Mouse (Mus musculus) hindbrain, embryonic 16.5 days (tissue): ENCODE measurements around the gene AC124108.1. TPM values are rescaled to one million over a fixed set of nuclear protein-coding genes. Genes with fewer than 3 reads are reported as not detected.

ENCODE experiments used
- ATAC-seq: fragments of 200-750 bp; cut with Nextera tagmentation; 2 replicates; pipeline ENCODE4 v1.8.0; 2017; ENCODE audit warnings: moderate TSS enrichment, moderate library complexity
- H3K27ac ChIP-seq: fragments of 300-500 bp; sonication (generic); 2 replicates; pipeline ENCODE4 v1.5.1; 2014; ENCODE audit warnings: low read depth, mild to moderate bottlenecking, control low read depth, low read length, moderate library complexity
- H3K27me3 ChIP-seq: fragments of 300-500 bp; sonication (generic); replicated peaks from 2 replicates; pipeline ENCODE4 v1.6.1; 2014; ENCODE audit warnings: low read length; ENCODE audit not compliant: control insufficient read depth, insufficient read depth
- H3K36me3 ChIP-seq: fragments of 300-500 bp; sonication (generic); 2 replicates; pipeline ENCODE4 v1.6.1; 2014; ENCODE audit warnings: mild to moderate bottlenecking, low read length, moderate library complexity, mixed read lengths; ENCODE audit not compliant: control insufficient read depth, insufficient read depth
- H3K4me1 ChIP-seq: fragments of 300-500 bp; sonication (generic); 2 replicates; pipeline ENCODE4 v1.6.1; 2014; ENCODE audit warnings: low read depth, low read length; ENCODE audit not compliant: control insufficient read depth, insufficient read depth
- H3K4me2 ChIP-seq: fragments of 300-500 bp; sonication (generic); 2 replicates; pipeline ENCODE4 v1.6.1; 2014; ENCODE audit warnings: mild to moderate bottlenecking, low read length, control low read depth, moderate library complexity
- H3K4me3 ChIP-seq: fragments of 300-500 bp; sonication (generic); 2 replicates; pipeline ENCODE4 v1.5.1; 2014; ENCODE audit warnings: mild to moderate bottlenecking, low read length, control low read depth, moderate library complexity
- H3K9ac ChIP-seq: fragments of 300-500 bp; sonication (generic); 2 replicates; pipeline ENCODE4 v1.6.1; 2014; ENCODE audit warnings: low read depth, mild to moderate bottlenecking, control low read depth, low read length, moderate library complexity
- H3K9me3 ChIP-seq: fragments of 300-500 bp; sonication (generic); 2 replicates; pipeline ENCODE4 v1.6.1; 2014; ENCODE audit warnings: mild to moderate bottlenecking, low read length, moderate library complexity; ENCODE audit not compliant: control insufficient read depth
- WGBS: fragments of 180-500 bp; shearing (Covaris S2); extraction: QIAGEN DNeasy Blood & Tissue Kit; methylation state at CpG from one replicate; pipeline ENCODE4 v1.1.7; 2014; 5-methylcytosine and 5-hydroxymethylcytosine counted together
- polyA plus RNA-seq: library from polyadenylated mRNA; unstranded; fragments of >200 nt; fragmentation: Nextera tagmentation; extraction: Ambion mirVana; gene quantifications from 2 replicates; pipeline ENCODE4 v1.2.1, GENCODE M21; 2015

Gene AC124108.1
- polyA plus RNA-seq, 1 experiment from 2014 or later, result 1.8 TPM

DNA sequence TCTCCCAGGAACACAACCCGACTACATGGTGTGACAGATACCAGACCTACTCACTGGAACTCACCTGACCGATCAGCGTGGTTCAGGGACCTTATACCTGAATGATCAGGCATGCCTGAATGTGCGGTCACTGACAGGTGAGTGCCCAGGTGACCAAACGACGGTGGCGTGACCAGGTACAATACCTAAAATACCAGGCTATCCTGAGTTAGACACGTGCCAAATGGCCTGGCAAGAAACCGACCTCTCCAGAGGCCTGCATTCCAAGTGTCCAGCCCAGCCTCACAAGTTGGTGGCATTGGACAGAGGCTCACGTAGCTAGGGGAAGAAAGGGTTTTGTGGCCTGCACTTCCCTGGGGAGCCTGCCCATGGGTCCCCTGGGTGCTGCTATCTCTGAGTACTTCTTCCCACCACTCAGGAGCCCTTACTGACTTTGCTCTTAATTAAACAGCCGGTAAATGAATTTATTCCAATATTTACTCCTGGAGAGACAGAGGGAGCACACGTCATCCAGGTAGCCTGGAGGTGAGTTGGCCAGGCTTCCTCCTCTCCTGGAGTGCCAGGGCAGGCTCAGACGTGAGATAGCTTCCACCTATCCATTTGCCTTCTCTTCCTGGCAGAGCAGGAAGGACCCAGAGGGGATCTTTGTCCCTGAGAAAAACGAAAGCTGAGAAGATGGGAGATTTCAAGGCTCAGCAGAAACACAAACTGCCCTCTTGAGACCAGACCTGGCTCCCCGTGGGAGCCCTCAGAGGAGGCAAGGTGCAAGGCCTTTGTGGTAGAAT lies 40.2 kb upstream of the AC124108.1 start:
- 74% methylated on average over 15 of the region's 15 CpGs for WGBS
- Histone ChIP-seq H3K36me3 (no peaks in the 10 kb centered on the region), H3K4me2 (no peak overlapping the region)

GRCm38 (mm10) chr1:132151908-132152307 lies 39.3 kb upstream of the AC124108.1 start:
- Histone ChIP-seq H3K36me3 (no peaks in the 10 kb centered on the region), H3K4me3 (no peak overlapping the region), H3K9ac (no peak overlapping the region), H3K4me2 (no peak overlapping the region), H3K4me1 (no peaks in the 10 kb centered on the region), H3K9me3 (no peaks in the 10 kb centered on the region), H3K27me3 (no peaks in the 10 kb centered on the region; the same call in 1 of the 2 replicates), H3K27ac (no peak overlapping the region)
- no peak for ATAC-seq
- WGBS, result 66% methylated on average over 2 of the region's 2 CpGs

More for the DNA sequence above, 40.2 kb upstream of the AC124108.1 start:
- H3K4me3 ChIP-seq, result no peak overlapping the region
- no peak overlapping the region for H3K27ac ChIP-seq
- H3K4me1 ChIP-seq, result no peaks in the 10 kb centered on the region
- no peaks in the 10 kb centered on the region; the same call in 1 of the 2 replicates for H3K27me3 ChIP-seq
- H3K9me3 ChIP-seq, result no peaks in the 10 kb centered on the region
- H3K9ac ChIP-seq, result no peak overlapping the region
- ATAC-seq, result no peak

DNA sequence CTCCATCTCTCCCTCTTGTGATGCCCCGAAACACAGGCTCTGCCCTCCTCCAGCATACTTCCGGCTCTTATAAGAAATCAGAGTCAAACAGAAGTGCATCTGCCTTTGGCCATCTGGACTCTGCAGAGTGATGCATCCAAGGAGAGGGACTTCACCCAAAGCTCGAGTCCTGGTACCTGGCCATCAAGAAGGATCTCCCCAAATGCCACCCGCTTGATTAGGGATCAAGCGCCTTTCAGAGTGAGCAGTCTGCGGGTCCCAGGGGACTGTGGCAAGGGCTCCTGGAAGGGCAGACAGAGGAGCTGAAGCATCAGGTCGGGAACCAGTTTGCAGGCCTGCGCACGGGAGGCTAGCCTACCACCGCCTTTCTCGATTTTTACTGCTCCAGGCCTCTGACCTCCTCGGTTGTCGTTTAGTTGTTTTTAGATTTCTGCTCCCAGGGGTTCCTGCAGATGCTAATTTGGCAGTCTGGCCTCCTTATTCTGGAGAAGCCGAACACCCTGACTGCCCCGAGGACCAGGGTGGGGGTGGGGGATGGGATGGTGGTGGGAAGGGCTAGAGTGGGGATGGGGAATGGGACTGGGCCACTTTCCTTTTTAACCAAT lies 38.1 kb upstream of the AC124108.1 start:
- no peak overlapping the region for H3K27ac ChIP-seq
- ATAC-seq, result no peak
- peaks cover 6% of the 10 kb centered on the region for H3K4me1 ChIP-seq
- H3K4me2 ChIP-seq, result no peak overlapping the region
- no peaks in the 10 kb centered on the region for H3K36me3 ChIP-seq
- 41% methylated on average over 15 of the region's 15 CpGs for WGBS
- H3K9ac ChIP-seq, result no peak overlapping the region
- no peaks in the 10 kb centered on the region for H3K9me3 ChIP-seq
- no peak overlapping the region for H3K4me3 ChIP-seq
- H3K27me3 ChIP-seq, result no peaks in the 10 kb centered on the region; the same call in 1 of the 2 replicates

DNA sequence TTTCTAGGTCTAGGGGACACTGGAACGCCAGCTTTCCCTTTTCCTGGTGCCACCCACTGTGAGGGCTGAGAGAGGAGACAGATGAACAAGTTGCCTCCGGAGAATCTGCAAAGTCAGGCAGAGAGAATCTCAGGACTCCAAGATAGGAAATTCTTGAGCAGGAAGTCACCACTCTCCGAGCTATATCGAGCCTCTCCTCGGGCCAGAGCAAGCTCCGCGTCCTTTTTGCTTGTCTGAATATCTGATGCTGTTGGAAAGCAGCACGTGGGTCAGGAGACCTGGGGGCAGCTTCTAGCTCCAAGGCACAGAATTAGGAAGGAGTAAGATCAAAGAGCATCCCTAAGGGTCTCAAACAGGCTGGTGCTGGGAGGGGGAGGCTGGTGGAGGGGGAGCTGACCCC lies 37.6 kb upstream of the AC124108.1 start:
- ATAC-seq, result no peak
- 19% methylated on average over 8 of the region's 8 CpGs for WGBS
- Histone ChIP-seq H3K4me1 (peaks cover 6% of the 10 kb centered on the region), H3K4me3 (no peak overlapping the region), H3K9ac (no peak overlapping the region), H3K27ac (no peak overlapping the region), H3K36me3 (no peaks in the 10 kb centered on the region), H3K4me2 (no peak overlapping the region), H3K27me3 (no peaks in the 10 kb centered on the region; the same call in 1 of the 2 replicates), H3K9me3 (no peaks in the 10 kb centered on the region)

DNA sequence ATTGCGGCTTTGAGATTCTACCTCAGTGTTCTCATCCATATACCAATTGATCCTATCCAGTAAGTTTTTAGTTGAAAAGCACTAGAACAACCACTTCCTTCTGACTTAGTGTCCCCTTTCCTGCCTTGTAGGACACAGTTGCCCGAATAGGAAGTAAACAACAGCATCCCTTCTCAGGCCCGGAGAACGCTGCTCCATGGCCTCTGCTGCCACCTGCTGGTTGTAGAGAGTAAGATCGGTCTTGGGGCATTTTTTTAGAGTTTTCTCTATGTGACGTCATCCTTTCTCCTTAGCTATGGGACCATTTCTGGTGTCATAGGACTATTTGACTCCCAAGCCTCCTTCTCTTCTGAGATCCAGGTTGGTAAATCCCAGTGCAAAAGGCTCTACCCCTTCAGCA lies 35.5 kb upstream of the AC124108.1 start:
- no peak for ATAC-seq
- Histone ChIP-seq H3K9me3 (no peaks in the 10 kb centered on the region), H3K27me3 (no peaks in the 10 kb centered on the region), H3K4me2 (no peak overlapping the region), H3K9ac (no peak overlapping the region), H3K4me3 (no peak overlapping the region), H3K36me3 (no peaks in the 10 kb centered on the region), H3K4me1 (peaks cover 14% of the 10 kb centered on the region), H3K27ac (no peak overlapping the region)
- 15% methylated on average over 6 of the region's 6 CpGs for WGBS

- H3K9ac ChIP-seq, result peak overlapping the region; percentile 15
- H3K9me3 ChIP-seq, result no peaks in the 10 kb centered on the region
- H3K4me1 ChIP-seq, result peaks cover 15% of the 10 kb centered on the region
- H3K27ac ChIP-seq, result no peak overlapping the region
- peak; percentile 71 for ATAC-seq
- no peaks in the 10 kb centered on the region for H3K27me3 ChIP-seq
- WGBS, result 22% methylated on average over 14 of the region's 14 CpGs
- peak overlapping the region; percentile 42 for H3K4me2 ChIP-seq
- H3K4me3 ChIP-seq, result no peak overlapping the region
- no peaks in the 10 kb centered on the region for H3K36me3 ChIP-seq
Observed at GRCm38 (mm10) chr1:132157016-132157781, 34.1 kb upstream of the AC124108.1 start.

- no peak overlapping the region for H3K4me3 ChIP-seq
- H3K4me1 ChIP-seq, result peaks cover 15% of the 10 kb centered on the region
- no peak overlapping the region for H3K27ac ChIP-seq
- no peaks in the 10 kb centered on the region for H3K9me3 ChIP-seq
- H3K4me2 ChIP-seq, result peak overlapping the region; percentile 42
- no peaks in the 10 kb centered on the region for H3K36me3 ChIP-seq
- no peaks in the 10 kb centered on the region for H3K27me3 ChIP-seq
- peak overlapping the region; percentile 15 for H3K9ac ChIP-seq
- ATAC-seq, result peak; percentile 40
- 20% methylated on average over 7 of the region's 7 CpGs for WGBS
Observed at GRCm38 (mm10) chr1:132157808-132158207, 33.4 kb upstream of the AC124108.1 start.

DNA sequence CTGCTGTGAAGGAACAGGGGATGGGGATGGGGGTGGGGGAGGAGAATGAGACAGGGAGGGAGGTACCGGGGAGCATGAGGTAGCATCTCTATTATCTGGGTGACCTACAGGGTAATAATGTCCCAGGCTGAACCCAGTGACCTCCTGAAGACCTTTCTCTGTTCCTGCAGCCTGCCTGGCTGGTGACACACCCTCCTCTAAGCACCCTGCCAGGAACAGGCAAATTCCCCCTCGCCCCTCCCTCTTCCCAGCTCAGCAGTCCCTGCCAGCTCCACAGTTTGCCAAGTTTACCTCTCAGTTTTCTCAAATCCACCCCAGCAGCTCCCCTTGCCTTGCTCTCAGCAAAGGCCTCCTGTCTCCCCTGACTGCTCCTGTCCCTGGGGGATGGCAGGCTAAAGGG lies 32.5 kb upstream of the AC124108.1 start:
- Histone ChIP-seq H3K4me3 (no peak overlapping the region), H3K36me3 (no peaks in the 10 kb centered on the region), H3K9ac (no peak overlapping the region), H3K4me1 (peaks cover 15% of the 10 kb centered on the region), H3K9me3 (no peaks in the 10 kb centered on the region), H3K27me3 (no peaks in the 10 kb centered on the region), H3K27ac (no peak overlapping the region), H3K4me2 (no peak overlapping the region)
- 55% methylated on average over 2 of the region's 2 CpGs for WGBS
- ATAC-seq, result no peak

GRCm38 (mm10) chr1:132159681-132160080 lies 31.6 kb upstream of the AC124108.1 start:
- peaks cover 18% of the 10 kb centered on the region for H3K4me1 ChIP-seq
- H3K36me3 ChIP-seq, result no peaks in the 10 kb centered on the region
- ATAC-seq, result no peak
- H3K9ac ChIP-seq, result no peak overlapping the region; the same call in 1 of the 2 replicates
- no peak overlapping the region for H3K4me3 ChIP-seq
- no peaks in the 10 kb centered on the region for H3K27me3 ChIP-seq
- no peak overlapping the region for H3K27ac ChIP-seq
- no peak overlapping the region for H3K4me2 ChIP-seq
- WGBS, result 35% methylated on average over 4 of the region's 4 CpGs
- no peaks in the 10 kb centered on the region for H3K9me3 ChIP-seq
